Mouse (Mus musculus) layer of hippocampus, adult 8-10 months (tissue): Measurements from ENCODE around the gene Syce3. TPM values are rescaled to one million over a fixed set of nuclear protein-coding genes. Genes with fewer than 3 reads are reported as not detected.

ENCODE experiments used
- DNase-seq, 2 experiments: peaks; one replicate each; pipeline ENCODE4 v3.0.0; 2022; ENCODE audit warnings: low spot score in 2 of 2
- total RNA-seq, 4 experiments: library from RNA; stranded (reverse); gene quantifications; 2 replicates each; pipeline ENCODE4 v1.2.4; 2022

Gene Syce3
- total RNA-seq, 4 experiments from 2014 or later: not detected

DNA sequence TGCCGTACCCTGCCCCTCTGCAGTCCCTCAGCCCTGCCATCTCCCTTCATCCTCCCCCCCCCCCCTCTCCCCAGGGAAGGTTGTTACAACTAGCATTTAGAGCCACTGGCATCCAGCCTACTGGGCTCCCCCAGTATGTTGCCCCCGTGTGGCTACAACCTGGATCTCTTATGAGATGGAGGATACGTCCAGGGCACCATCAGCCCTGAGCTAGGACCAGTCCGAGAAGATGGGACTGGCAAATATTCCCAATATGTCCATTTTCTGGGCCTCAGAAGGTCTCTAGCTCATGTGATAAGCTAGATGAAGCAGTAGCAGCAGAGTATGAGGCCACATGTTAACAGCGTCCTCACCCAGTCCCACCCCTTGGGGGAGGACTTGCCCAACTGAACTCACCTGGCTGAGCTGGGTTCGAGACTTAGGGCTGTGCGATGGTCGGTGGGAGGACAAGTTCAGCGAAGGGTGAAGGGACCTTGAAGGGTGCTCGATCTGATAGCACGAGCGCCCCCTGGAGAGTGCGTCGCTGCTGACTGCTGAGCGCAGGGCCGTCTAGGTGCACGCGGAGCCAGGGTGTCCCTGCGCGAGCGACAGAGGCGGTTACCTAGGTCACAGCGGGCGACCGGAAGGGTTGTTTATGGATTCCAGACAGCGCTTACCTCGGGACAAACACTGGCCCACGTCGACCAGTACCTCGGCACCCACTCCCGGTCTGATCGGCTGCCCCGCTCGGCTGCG lies 37.1 kb downstream of the Syce3 start:
- DNase-seq: peak; percentile 67 to 85

- no peak for DNase-seq
These were observed 37.8 kb downstream of the Syce3 start for GRCm38 (mm10) chr15:89372536-89372935.

DNA sequence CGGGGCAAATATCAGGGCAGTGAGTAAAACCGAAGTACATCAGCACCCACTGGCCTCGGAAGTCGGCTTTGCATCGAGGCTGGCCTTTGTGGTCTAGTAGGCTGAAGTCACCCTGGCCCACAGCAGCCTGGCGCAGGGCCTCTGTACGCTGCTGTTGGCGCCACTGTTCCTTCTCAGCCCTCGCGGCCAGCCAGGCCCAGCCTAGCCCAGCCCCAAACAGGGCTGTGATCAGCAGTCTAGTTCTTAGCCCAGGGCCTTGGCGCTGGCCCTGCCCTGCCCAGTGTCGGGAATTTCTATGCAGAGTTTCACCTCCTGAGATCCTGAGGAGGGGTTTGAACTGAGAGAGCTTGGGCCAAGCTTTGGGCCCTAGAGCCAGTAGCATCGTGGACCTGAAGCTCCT lies 38.2 kb downstream of the Syce3 start:
- DNase-seq: no peak

GRCm38 (mm10) chr15:89365141-89365551 lies 45.2 kb downstream of the Syce3 start:
- no peak for DNase-seq

DNA sequence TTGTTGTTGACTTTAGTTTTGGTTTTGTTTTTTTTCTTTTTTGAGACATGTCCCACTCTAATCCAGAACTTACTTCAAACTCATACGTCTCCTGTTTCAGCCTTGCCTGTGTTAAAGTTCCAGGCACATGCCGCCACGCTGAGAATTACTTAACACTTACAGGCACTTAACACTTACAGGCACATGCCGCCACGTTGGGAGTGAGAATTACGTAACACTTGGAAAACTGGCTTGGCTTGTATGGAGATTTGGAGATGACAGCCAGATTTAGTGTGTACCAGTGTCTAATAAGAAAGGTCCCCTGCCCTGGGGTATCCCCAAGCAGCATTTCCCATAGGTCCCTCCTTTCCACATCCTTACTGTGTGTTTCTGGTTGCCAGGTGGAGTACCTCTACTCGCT lies 47.3 kb downstream of the Syce3 start:
- no peak for DNase-seq

- DNase-seq: no peak
These were observed 51.5 kb downstream of the Syce3 start for GRCm38 (mm10) chr15:89358784-89359183.

- DNase-seq: peak in 1 of 2 experiments; percentile 43
These were observed 53.9 kb downstream of the Syce3 start for GRCm38 (mm10) chr15:89356372-89356771.

DNA sequence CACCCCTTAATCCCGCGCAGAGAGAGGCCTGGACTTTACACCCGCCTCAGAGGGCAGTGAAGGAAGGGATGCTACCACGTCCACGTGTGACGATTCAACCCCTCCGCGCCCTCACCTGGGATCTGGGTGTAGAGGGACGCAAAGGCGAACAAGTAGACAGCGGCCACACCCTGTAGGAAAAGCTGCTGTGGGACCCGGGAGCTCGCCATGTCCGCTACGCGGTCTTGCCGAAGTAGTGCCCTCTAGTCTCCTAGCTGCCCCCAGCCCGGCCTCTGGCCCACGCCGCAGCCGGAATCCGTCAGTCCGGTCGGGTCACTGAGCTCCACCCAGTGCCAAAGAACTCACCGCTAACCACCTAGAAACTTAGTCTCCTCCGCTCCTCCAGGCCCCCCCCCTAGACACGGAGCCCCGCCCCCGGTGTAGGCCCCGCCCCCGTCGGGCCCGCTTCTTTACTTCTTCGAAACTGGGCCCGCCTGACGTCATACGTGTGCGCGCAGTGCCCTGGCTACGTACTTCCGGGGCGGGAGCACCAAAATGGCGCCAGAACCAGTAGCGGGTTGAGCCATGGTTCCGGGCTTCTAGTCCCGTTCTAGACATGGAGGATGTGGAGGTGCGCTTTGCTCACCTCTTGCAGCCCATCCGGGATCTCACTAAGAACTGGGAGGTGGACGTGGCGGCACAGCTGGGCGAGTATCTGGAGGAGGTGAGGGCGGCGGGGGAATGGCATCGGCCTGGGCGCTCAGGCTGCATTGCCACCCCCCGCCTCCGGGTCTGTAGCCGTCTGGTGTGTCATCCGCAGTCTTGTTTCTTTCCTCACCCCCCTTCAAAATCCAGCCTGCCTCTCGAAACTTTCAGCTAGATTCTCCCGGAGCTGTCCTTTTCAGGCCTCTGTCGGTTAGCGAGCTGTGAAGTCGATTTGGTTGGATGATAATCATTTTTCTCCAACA lies 54.8 kb downstream of the Syce3 start, which contains the start of the genes Lmf2 and Ncaph2:
Gene Lmf2, minus strand, starts transcription at position 419 of the 947 bp plus-strand sequence.
Gene Ncaph2, plus strand, starts transcription at position 479 of the 947 bp plus-strand sequence.
- peak; percentile 93 for DNase-seq

GRCm38 (mm10) chr15:89354455-89354854 lies 55.8 kb downstream of the Syce3 start:
- no peak for DNase-seq

DNA sequence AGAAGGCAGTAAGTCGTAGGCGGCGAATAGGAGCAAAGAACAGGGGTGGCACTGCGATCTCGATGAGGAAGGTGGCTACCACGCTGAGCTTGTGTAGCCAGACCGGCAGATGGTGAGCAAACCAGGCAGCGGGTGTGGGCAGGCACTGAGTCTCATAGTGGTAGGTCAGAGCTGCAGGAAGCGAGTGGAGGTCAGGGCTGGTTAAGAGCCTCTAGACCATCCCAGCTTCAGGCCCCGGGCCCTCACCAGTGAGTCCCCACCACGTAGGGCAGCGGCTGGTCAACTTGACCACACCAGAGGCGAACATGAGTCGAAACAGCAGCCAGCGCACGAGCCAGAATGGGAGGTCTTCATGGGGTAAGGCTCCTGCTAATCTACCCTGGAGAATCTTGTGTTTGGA lies 56.5 kb downstream of the Syce3 start:
- no peak for DNase-seq

- DNase-seq: no peak
These were observed 57.5 kb downstream of the Syce3 start for GRCm38 (mm10) chr15:89352795-89353194.

GRCm38 (mm10) chr15:89352054-89352453 lies 58.2 kb downstream of the Syce3 start:
- DNase-seq: no peak

DNA sequence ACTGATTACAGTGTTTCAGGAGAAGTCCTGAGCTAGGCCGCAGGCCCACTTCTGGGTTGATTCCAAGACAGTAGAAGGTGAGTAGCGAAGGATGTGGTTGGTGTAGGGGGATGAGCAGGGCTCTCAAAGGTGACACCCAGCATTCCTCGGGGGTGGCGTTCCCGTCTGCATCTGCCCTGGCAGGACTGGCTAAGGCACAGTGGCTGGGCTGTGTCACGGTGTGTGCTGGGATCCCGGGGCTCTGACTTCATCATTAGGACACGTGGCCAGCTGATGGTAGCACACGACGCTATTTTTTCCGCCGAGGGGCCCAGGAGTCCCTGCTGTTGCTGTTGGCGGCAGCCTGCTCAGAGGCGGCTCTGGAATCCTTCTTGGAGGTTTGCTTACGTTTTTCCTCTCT lies 59.0 kb downstream of the Syce3 start:
- no peak for DNase-seq

GRCm38 (mm10) chr15:89350447-89350846 lies 59.9 kb downstream of the Syce3 start:
- DNase-seq: no peak

- no peak for DNase-seq
These were observed 67.0 kb downstream of the Syce3 start for GRCm38 (mm10) chr15:89343325-89343724.

GRCm38 (mm10) chr15:89341678-89342077 lies 68.6 kb downstream of the Syce3 start:
- no peak for DNase-seq

Other genes starting within 250 kb of the Syce3 start
- 10 to 100 TPM; 54.0 to 78.5 (median 67.5) TPM for gene Plxnb2, start 229.7 kb downstream of the Syce3 start, total RNA-seq
- gene Dennd6b, start 214.0 kb downstream of the Syce3 start, total RNA-seq: 10 to 100 TPM; 38.9 to 52.1 (median 45.1) TPM
- 100 to 1,000 TPM; 147 to 171 (median 157) TPM for gene Ppp6r2, start 198.9 kb downstream of the Syce3 start, total RNA-seq
- gene Sbf1, start 95.2 kb downstream of the Syce3 start, total RNA-seq: 100 to 1,000 TPM; 317 to 349 (median 325) TPM
- gene Adm2, start 87.8 kb downstream of the Syce3 start, total RNA-seq: not detected
- not detected for gene Miox, start 76.1 kb downstream of the Syce3 start, total RNA-seq
- 10 to 100 TPM; 17.7 to 25.3 (median 21.2) TPM for gene Lmf2, start 54.8 kb downstream of the Syce3 start, total RNA-seq
- 100 to 1,000 TPM in 2 of 4 experiments, 10 to 100 TPM in 2; 92.2 to 107 (median 97.7) TPM for gene Ncaph2, start 54.8 kb downstream of the Syce3 start, total RNA-seq
- gene Sco2, start 36.7 kb downstream of the Syce3 start, total RNA-seq: 10 to 100 TPM; 29.5 to 34.5 (median 33.1) TPM
- gene Tymp, start 33.5 kb downstream of the Syce3 start, total RNA-seq: 1 to 10 TPM in 3 of 4 experiments, under 1 TPM in 1; 0.76 to 1.6 (median 1.2) TPM
- gene Odf3b, start 31.2 kb downstream of the Syce3 start, total RNA-seq: 1 to 10 TPM; 3.2 to 6.7 (median 3.9) TPM
- 1 to 10 TPM in 1 of 4 experiments, under 1 TPM in 3; 0.31 to 1.7 (median 0.48) TPM for gene Klhdc7b, start 25.6 kb downstream of the Syce3 start, total RNA-seq
- 1 to 10 TPM; 1.5 to 3.7 (median 2.8) TPM for gene Cpt1b, start 15.4 kb upstream of the Syce3 start, total RNA-seq
- 1 to 10 TPM; 2.6 to 3.4 (median 3.2) TPM for gene C730034F03Rik, start 19.1 kb upstream of the Syce3 start, total RNA-seq
- gene Gm44502, start 19.2 kb upstream of the Syce3 start, total RNA-seq: not detected
- 10 to 100 TPM; 42.9 to 50.3 (median 46.2) TPM for gene Chkb, start 19.4 kb upstream of the Syce3 start, total RNA-seq
- 100 to 1,000 TPM; 249 to 297 (median 274) TPM for gene Mapk8ip2, start 43.4 kb upstream of the Syce3 start, total RNA-seq
- gene Arsa, start 66.9 kb upstream of the Syce3 start, total RNA-seq: 10 to 100 TPM; 30.9 to 38.1 (median 33.3) TPM
- 100 to 1,000 TPM; 208 to 231 (median 223) TPM for gene Shank3, start 89.1 kb upstream of the Syce3 start, total RNA-seq
- gene Acr, start 157.8 kb upstream of the Syce3 start, total RNA-seq: 1 to 10 TPM in 3 of 4 experiments, under 1 TPM in 1; 0.95 to 2.1 (median 1.4) TPM
- 10 to 100 TPM; 27.2 to 41.2 (median 32.7) TPM for gene Rabl2, start 181.4 kb upstream of the Syce3 start, total RNA-seq